Mouse (Mus musculus): Measurements from ENCODE around the gene Myrfl.

Gene Myrfl

GRCm38 (mm10) chr10:116913647-116914273 lies 17.0 kb upstream of the Myrfl start:
- in situ Hi-C loops (cut with MseI, MboI): no loop called here

DNA sequence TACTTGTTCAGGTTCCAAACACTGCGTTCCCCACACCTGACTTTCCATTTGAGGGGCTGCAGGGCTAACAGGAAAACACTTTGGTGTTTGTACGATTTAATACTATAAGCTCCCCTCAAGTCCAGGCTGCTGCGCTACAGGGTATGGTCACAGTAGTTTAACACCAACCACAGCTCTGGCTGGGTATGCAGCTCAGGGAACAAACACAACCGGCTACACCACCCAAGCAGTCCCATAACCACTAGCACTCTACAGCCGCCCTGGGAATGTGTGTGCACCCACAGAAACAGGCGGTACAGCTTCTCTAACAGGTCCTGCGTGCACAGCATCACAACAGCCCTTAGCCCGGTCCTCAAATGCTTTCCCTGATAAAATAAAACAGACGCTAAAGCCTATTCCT lies 16.1 kb upstream of the Myrfl start:
- in situ Hi-C loops (cut with MseI, MboI): no loop called here

DNA sequence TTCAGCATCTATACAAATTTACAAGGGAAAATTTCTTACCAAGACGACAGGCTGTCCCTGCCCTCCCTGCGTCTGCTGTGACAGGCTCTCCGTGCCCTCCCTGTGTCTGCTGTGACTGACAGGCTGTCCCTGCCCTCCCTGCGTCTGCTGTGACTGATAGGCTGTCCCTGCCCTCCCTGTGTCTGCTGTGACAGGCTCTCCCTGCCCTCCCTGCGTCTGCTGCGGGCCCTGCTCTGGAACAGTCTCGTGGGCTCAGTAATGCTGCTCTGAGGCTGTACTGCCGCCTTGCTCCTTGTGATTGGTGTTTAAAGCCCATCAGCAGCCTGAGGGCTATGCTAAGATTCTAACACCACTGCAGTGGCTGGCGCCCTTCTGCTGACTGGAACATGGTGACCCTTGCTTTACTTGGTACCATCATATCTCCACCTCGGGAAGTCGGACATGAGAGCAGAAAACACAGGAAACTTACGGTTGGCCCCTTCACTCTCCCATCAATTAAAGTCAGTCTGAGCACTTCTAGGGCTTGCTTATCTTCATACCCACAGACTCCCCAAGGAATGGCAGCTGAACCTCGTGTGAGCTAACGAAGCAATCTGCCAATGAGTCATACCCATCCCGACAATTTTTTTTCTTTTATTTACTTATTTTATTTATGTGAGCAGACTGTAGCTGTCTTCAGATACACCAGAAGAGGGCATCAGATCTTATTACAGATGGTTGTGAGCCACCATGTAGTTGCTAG lies 12.4 kb upstream of the Myrfl start:
- in situ Hi-C loops (cut with MseI, MboI): no loop called here

- in situ Hi-C loops (cut with MseI, MboI): no loop called here
Observed at GRCm38 (mm10) chr10:116906794-116907193, 10.1 kb upstream of the Myrfl start.

- in situ Hi-C loops (cut with MseI, MboI): no loop called here
Observed at GRCm38 (mm10) chr10:116904503-116904908, 7.8 kb upstream of the Myrfl start.

- in situ Hi-C loops (cut with MseI, MboI): no loop called here
Observed at GRCm38 (mm10) chr10:116895108-116895833, 1.4 kb downstream of the Myrfl start.

GRCm38 (mm10) chr10:116894540-116894939 lies 2.2 kb downstream of the Myrfl start:
- in situ Hi-C loops (cut with MseI, MboI): no loop called here

GRCm38 (mm10) chr10:116893753-116894152 lies 3.0 kb downstream of the Myrfl start:
- in situ Hi-C loops (cut with MseI, MboI): no loop called here

GRCm38 (mm10) chr10:116890587-116890986 lies 6.1 kb downstream of the Myrfl start:
- in situ Hi-C loops (cut with MseI, MboI): no loop called here

DNA sequence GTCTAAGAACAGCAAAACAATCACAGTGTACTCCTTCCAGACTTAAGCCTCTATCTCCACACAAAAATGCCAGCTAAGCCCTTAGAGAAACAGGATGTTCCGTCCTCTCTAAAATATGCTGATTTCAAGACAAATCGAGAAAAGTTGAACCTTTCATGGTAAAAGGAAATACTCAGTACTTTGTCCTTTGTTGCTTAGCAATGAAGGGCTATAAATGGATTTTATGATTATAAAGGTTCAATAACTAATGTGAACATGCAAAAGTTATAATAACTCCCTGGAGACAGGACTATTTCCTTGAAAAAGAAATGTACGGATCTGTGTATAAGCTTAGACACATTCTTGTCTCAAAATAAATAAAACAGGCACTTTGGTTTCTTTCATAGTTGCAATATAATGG lies 12.2 kb downstream of the Myrfl start:
- in situ Hi-C loops (cut with MseI, MboI): no loop called here

GRCm38 (mm10) chr10:116883531-116883930 lies 13.2 kb downstream of the Myrfl start:
- in situ Hi-C loops (cut with MseI, MboI): no loop called here

DNA sequence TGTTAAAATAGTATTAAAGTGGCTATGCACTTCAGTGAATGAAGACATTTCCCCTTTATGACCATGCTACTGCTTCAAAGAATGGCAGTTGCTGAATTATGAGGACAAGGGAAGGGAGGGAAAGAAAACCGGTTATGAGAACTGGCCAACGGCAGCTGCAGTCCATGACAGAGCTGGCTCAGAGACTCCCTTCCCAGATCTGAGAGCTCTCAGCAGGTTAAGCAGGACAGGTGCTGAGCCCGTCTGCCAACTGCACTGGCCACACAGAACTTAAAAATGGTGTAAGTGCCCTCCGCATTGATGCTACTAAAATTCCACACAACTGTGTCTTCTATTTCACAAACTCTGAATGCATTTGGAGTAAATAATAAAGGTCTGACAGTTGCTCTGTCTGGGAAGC lies 19.3 kb downstream of the Myrfl start:
- in situ Hi-C loops (cut with MseI, MboI): no loop called here

- in situ Hi-C loops (cut with MseI, MboI): no loop called here
Observed at GRCm38 (mm10) chr10:116874490-116874889, 22.2 kb downstream of the Myrfl start.

DNA sequence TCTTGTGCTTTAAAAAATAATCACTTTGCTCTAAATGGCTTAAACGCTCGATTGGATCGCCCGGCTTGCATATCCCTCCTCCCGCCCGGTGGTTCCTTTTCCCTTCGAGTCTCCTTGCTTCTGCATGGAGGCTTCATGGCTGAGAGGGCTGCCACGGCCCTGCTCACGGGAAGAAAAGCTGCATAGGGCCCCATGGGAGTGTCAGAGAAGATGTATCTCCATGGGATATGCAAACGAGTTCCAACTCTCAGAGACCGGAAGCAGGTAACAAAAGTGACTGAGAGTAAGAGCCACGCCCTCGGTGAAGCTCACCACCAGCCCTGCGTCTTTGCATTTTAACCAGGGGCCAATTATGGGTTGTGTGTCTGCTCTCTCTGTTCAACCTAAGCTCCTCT lies 24.7 kb downstream of the Myrfl start:
- in situ Hi-C loops (cut with MseI, MboI): no loop called here

DNA sequence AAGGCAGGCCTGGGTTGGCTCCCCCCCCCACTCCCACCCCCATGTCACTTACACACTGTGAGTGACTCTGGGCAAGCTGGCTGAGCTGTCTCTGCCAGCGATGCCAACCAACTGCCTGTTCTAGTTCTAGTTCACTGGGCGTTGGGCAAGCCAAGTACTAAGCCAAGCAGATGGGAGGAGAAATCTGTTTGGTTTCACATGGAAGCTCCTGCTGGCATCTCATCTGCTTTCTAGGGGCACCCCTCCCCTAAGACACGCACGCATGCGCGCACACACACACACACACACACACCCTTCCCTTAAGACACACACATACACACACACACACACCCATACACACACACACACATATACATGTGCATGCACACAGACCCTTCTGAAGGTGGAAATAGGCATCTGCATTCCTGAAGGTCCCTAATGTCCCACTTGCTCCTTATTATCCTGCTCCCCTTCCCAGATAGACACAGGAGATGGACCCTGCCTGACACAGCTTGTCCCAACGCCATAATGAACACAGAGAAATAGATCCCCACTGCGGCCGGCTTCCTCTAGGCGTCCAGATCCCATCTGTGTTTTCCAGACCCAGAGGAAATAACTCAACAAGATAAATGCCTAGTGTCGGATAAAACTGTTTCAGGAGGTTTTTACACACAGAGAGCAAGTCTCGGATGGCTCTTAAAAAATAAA lies 25.2 kb downstream of the Myrfl start:
- in situ Hi-C loops (cut with MseI, MboI): no loop called here

DNA sequence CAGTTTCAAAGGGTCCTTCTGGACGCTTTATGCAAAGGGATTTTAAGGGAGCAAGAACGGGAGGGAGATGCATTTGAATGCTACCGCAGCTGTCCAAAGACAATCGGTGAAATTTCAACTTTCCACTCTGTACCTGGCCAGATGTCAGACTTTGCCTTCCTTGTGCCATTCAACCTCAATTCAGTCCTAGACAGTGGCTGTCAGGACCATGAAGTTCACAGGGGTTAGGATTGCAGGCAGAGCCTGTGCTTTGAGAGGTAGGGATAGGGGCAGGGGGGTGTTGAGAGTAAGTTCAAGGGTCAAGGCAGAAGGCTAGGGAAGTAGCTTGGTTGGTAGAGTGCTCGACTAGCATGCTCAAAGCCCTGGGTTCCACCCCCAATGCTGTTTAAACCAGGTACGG lies 25.9 kb downstream of the Myrfl start:
- in situ Hi-C loops (cut with MseI, MboI): no loop called here

- in situ Hi-C loops (cut with MseI, MboI): no loop called here
Observed at GRCm38 (mm10) chr10:116853159-116853845, 43.4 kb downstream of the Myrfl start.

- in situ Hi-C loops (cut with MseI, MboI): no loop called here
Observed at GRCm38 (mm10) chr10:116848749-116849473, 47.8 kb downstream of the Myrfl start.

DNA sequence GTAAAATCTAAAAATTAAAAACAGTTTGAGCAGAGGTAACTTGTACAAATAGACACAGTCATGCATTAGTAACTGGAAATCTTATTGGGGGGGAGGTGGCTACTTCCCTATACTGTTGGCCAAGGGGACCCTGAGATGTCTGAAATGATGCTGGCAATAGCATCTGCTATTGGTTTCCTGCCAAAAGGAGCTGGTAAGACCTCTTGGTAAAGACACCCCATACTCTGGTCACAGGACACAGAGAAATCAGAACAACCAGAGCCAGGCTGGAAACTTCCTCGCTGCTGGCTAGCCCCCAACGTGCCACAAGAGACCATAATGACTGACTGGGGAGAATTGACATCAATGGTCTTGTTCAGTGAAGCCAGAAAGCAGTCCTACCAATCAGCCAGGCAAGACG lies 55.2 kb downstream of the Myrfl start:
- in situ Hi-C loops (cut with MseI, MboI): no loop called here

- in situ Hi-C loops (cut with MseI, MboI): no loop called here
Observed at GRCm38 (mm10) chr10:116830676-116831075, 66.0 kb downstream of the Myrfl start.

- in situ Hi-C loops (cut with MseI, MboI): no loop called here
Observed at GRCm38 (mm10) chr10:116828099-116828498, 68.6 kb downstream of the Myrfl start.
